Mouse (Mus musculus): Measurements from ENCODE around the gene Klhl3. TPM values are rescaled to one million over a fixed set of nuclear protein-coding genes. Genes with fewer than 3 reads are reported as not detected.
A peak's percentile ranks its signal among the peaks of the same experiment; 100 is the strongest.

Klhl3 gene
- polyA plus RNA-seq, 1 experiment from 2014 or later = 2.7 TPM

- Histone ChIP-seq H3K27me3 (replicated peaks; ENCODE audit: insufficient read depth, low read length) (no peaks in the 10 kb centered on the region), H3K27ac (ENCODE audit: low read length) (peak overlapping the region; percentile 83), H3K9ac (replicated peaks; ENCODE audit: low read depth) (no peak overlapping the region), H3K4me2 (replicated peaks; ENCODE audit: low read depth, low read length) (peak overlapping the region; percentile 45), H3K9me3 (ENCODE audit: low read length) (no peaks in the 10 kb centered on the region), H3K4me3 (ENCODE audit: low read depth, low read length) (no peak overlapping the region), H3K36me3 (ENCODE audit: insufficient read depth, low read length) (no peaks in the 10 kb centered on the region), H3K4me1 (ENCODE audit: insufficient read depth, low read depth, low read length) (peaks cover 23% of the 10 kb centered on the region)
- TF ChIP-seq EP300 (IDR thresholded peaks at IDR 0.05) = no peak
- TF ChIP-seq CTCF (IDR thresholded peaks at IDR 0.05) = no peak
- 33% methylated on average over 14 of the region's 14 CpGs for WGBS
- ATAC-seq (peak; percentile 59), DNase-seq (ENCODE audit: low spot score) (peak; percentile 79)
Measured at GRCm38 (mm10) chr13:58066496-58067389, 46.6 kb downstream of the Klhl3 start.

DNA sequence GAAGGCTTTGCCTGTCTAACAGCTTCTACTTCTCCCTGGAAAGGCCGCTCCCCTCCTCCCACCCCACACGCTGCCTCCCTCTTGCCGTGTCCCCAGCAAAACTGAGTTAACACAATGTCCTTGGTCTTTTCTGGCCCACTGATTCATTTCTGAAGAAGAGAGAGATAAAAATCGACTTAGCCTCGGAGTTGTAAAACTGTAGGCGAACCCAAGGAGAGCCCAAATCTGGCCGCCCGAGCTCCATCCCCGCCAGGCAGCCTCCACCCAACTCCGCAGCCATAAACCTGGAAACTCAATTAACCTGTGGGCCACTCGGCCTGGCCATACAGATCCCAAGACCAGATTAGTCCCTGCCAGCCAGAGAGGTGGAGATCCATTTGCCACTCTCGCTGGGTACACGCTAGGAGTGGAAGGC is 47.3 kb downstream of the Klhl3 start:
- H3K9ac ChIP-seq (replicated peaks; ENCODE audit: low read depth) = no peak overlapping the region
- 68% methylated on average over 13 of the region's 13 CpGs for WGBS
- H3K4me2 ChIP-seq (replicated peaks; ENCODE audit: low read depth, low read length) = no peak overlapping the region
- peak overlapping the region; percentile 83 for H3K27ac ChIP-seq (ENCODE audit: low read length)
- no peak for DNase-seq (ENCODE audit: low spot score)
- no peaks in the 10 kb centered on the region for H3K36me3 ChIP-seq (ENCODE audit: insufficient read depth, low read length)
- no peaks in the 10 kb centered on the region for H3K9me3 ChIP-seq (ENCODE audit: low read length)
- H3K4me1 ChIP-seq (ENCODE audit: insufficient read depth, low read depth, low read length) = peaks cover 23% of the 10 kb centered on the region
- no peaks in the 10 kb centered on the region for H3K27me3 ChIP-seq (replicated peaks; ENCODE audit: insufficient read depth, low read length)
- TF ChIP-seq CTCF (IDR thresholded peaks at IDR 0.05) (no peak), EP300 (IDR thresholded peaks at IDR 0.05) (no peak)
- ATAC-seq = no peak
- H3K4me3 ChIP-seq (ENCODE audit: low read depth, low read length) = no peak overlapping the region

DNA sequence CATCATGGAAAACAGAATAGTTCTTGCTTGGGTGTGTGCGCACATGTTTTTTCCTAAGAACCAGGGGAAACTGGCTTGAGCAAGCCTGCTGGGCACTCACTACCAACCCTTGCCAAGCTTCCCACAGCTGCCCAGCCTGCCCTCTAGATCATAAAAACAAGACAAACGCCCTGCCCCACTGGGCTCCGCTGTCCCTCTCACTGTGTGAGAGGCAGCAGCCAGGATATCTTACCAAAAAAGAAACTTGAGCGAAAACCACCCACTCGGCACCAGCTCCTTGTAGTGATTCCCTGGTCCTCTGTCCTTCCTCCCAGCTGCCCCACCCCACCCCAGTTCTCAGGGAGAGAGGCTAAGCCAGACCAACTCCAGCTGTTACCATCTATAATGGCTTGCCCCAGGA is 48.1 kb downstream of the Klhl3 start:
- H3K27me3 ChIP-seq (replicated peaks; ENCODE audit: insufficient read depth, low read length) = no peaks in the 10 kb centered on the region
- TF ChIP-seq CTCF (IDR thresholded peaks at IDR 0.05) = no peak
- no peak for TF ChIP-seq EP300 (IDR thresholded peaks at IDR 0.05)
- DNase-seq (ENCODE audit: low spot score) (peak; percentile 34), ATAC-seq (no peak; the same call in 1 of the 2 replicates)
- H3K9ac ChIP-seq (replicated peaks; ENCODE audit: low read depth) = no peak overlapping the region
- peaks cover 23% of the 10 kb centered on the region for H3K4me1 ChIP-seq (ENCODE audit: insufficient read depth, low read depth, low read length)
- H3K36me3 ChIP-seq (ENCODE audit: insufficient read depth, low read length) = no peaks in the 10 kb centered on the region
- no peak overlapping the region for H3K4me2 ChIP-seq (replicated peaks; ENCODE audit: low read depth, low read length)
- no peaks in the 10 kb centered on the region for H3K9me3 ChIP-seq (ENCODE audit: low read length)
- 42% methylated on average over 5 of the region's 5 CpGs for whole genome bisulfite sequencing
- no peak overlapping the region for H3K27ac ChIP-seq (ENCODE audit: low read length)
- H3K4me3 ChIP-seq (ENCODE audit: low read depth, low read length) = no peak overlapping the region

DNA sequence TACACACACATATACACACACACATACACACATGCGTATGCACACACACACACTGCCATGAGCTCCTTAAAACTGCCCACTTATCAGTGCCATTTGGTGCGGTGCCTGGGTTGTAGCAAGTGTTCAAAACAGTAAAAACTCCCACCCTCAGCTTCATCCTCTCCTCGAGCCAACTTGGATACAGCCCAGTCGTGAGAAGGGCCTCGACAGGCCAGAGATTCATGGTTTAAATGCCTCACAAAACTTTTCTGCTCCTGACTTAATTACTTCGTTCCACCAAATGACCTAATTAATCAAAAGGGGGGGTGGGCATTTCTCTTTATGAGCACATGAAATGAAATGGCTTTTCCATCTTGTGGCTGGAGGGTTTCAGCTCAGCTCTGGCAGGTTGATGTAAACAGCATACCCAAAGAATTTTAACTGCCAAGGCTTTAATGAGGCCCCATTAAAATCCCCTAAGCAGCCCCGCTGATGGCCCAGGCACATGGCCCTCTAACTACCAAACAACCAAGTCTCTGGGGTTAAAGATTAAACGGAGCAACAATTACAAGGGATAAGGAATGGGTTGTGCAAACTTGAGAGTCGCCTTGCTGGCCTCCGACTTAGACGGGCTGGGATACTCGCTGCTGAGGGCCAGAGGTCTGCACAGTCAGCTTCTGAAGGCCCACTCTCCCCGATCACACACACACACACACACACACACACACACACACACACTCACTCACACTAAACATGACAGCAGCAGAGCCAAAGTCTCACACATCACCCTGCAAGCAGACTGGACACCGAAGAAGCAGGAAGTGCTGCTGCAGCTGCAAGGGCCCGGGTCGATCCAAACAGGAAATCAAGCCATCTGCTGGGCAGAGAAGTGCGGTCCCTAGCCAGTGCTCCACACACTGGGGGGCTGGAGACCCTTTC is 55.2 kb downstream of the Klhl3 start:
- no peak overlapping the region for H3K4me3 ChIP-seq (ENCODE audit: low read depth, low read length)
- H3K9ac ChIP-seq (replicated peaks; ENCODE audit: low read depth) = no peak overlapping the region
- no peaks in the 10 kb centered on the region for H3K36me3 ChIP-seq (ENCODE audit: insufficient read depth, low read length)
- peak overlapping the region; percentile 47 for H3K27ac ChIP-seq (ENCODE audit: low read length)
- H3K27me3 ChIP-seq (replicated peaks; ENCODE audit: insufficient read depth, low read length) = no peaks in the 10 kb centered on the region
- peak; percentile 86 for DNase-seq (ENCODE audit: low spot score)
- TF ChIP-seq CTCF (IDR thresholded peaks at IDR 0.05) = peak; percentile 48
- peak; percentile 40; the same call in 1 of the 2 replicates for TF ChIP-seq EP300 (IDR thresholded peaks at IDR 0.05)
- no peaks in the 10 kb centered on the region; the same call in 1 of the 2 replicates for H3K9me3 ChIP-seq (ENCODE audit: low read length)
- peaks cover 4% of the 10 kb centered on the region; the same call in 1 of the 2 replicates for H3K4me1 ChIP-seq (ENCODE audit: insufficient read depth, low read depth, low read length)
- WGBS = 12% methylated on average over 17 of the region's 17 CpGs
- no peak overlapping the region for H3K4me2 ChIP-seq (replicated peaks; ENCODE audit: low read depth, low read length)
- ATAC-seq = peak; percentile 91

DNA sequence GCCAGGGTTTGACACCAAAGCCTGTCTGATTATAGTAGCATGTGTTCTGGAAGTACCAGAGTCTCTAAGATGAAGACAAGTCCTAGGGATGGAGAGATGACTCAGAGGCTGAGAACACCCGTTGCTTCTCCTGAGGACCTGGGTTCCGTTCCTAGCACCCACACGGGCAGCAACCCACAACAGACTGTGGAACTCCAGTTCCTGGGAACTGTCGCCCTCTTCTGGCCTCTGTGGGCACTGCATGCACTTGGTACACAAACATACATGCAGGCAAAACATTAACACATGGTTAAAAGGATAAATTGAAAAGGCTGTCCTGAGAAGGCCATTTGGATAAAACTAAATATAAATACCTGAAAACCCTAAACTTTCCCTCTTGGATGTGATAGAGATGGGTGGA is 56.8 kb downstream of the Klhl3 start:
- no peak overlapping the region for H3K27ac ChIP-seq (ENCODE audit: low read length)
- 87% methylated on average over 4 of the region's 4 CpGs for WGBS

DNA sequence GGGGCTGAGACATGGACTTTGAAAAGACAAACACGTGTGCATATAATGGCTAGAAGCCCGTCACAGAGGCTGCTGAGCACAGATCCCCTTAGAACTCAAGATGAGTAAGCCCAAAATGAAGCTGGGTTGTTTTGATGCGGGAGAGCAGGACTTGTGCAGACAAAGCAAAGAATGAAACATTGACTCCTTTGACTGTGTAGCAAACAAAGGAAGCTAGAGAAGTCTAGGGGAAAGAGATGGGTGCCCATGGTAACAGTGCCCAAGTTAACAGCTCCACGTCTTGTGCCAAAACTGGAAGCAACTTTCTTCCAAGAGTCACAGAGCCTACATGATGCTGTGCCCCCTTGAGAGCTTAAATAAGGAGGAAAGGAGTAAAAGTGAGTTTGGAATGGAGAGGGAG is 59.8 kb downstream of the Klhl3 start:
- ATAC-seq (no peak), DNase-seq (ENCODE audit: low spot score) (no peak)
- TF ChIP-seq CTCF (IDR thresholded peaks at IDR 0.05) = no peak
- no peak for TF ChIP-seq EP300 (IDR thresholded peaks at IDR 0.05)
- no peak overlapping the region for H3K4me3 ChIP-seq (ENCODE audit: low read depth, low read length)
- no peak overlapping the region for H3K27ac ChIP-seq (ENCODE audit: low read length)
- H3K27me3 ChIP-seq (replicated peaks; ENCODE audit: insufficient read depth, low read length) = no peaks in the 10 kb centered on the region
- 91% methylated on average over 4 of the region's 4 CpGs for WGBS
- no peak overlapping the region for H3K9ac ChIP-seq (replicated peaks; ENCODE audit: low read depth)
- H3K4me1 ChIP-seq (ENCODE audit: insufficient read depth, low read depth, low read length) = peaks cover under 1% of the 10 kb centered on the region; the same call in 1 of the 2 replicates
- H3K9me3 ChIP-seq (ENCODE audit: low read length) = no peaks in the 10 kb centered on the region; the same call in 1 of the 2 replicates
- no peaks in the 10 kb centered on the region for H3K36me3 ChIP-seq (ENCODE audit: insufficient read depth, low read length)
- H3K4me2 ChIP-seq (replicated peaks; ENCODE audit: low read depth, low read length) = no peak overlapping the region

More for the DNA sequence above, 56.8 kb downstream of the Klhl3 start:
- ATAC-seq (no peak), DNase-seq (ENCODE audit: low spot score) (no peak)
- TF ChIP-seq CTCF (IDR thresholded peaks at IDR 0.05) (peak; percentile 63), EP300 (IDR thresholded peaks at IDR 0.05) (no peak)
- Histone ChIP-seq H3K27me3 (replicated peaks; ENCODE audit: insufficient read depth, low read length) (no peaks in the 10 kb centered on the region), H3K4me2 (replicated peaks; ENCODE audit: low read depth, low read length) (no peak overlapping the region), H3K9ac (replicated peaks; ENCODE audit: low read depth) (no peak overlapping the region), H3K9me3 (ENCODE audit: low read length) (no peaks in the 10 kb centered on the region; the same call in 1 of the 2 replicates), H3K4me1 (ENCODE audit: insufficient read depth, low read depth, low read length) (peaks cover 4% of the 10 kb centered on the region; the same call in 1 of the 2 replicates), H3K36me3 (ENCODE audit: insufficient read depth, low read length) (no peaks in the 10 kb centered on the region), H3K4me3 (ENCODE audit: low read depth, low read length) (no peak overlapping the region)
